Mouse (Mus musculus): Measurements from ENCODE around the gene Nanp. TPM values are rescaled to one million over a fixed set of nuclear protein-coding genes. Genes with fewer than 3 reads are reported as not detected.

The Nanp gene
- total RNA-seq (2017): 17.9 and 18.4 TPM in 2 replicates

GRCm38 (mm10) chr2:151039232-151039695 lies at the start of gene Nanp, which contains the start of gene Ninl:
Nanp (minus strand) TSS chr2:151039398.
Ninl (minus strand) TSS chr2:151039382.
- ATAC-seq (replicated peaks in 1 of 2; ENCODE audit: insufficient read depth in 1 of 2, low FRiP score in 2 of 2, low TSS enrichment in 1 of 2, low read depth in 1 of 2, poor library complexity in 2 of 2, severe bottlenecking in 2 of 2): peak; percentile 92 to 93

GRCm38 (mm10) chr2:151056637-151057036 lies 17.4 kb upstream of the Nanp start:
- no peak for ATAC-seq (replicated peaks in 1 of 2; ENCODE audit: insufficient read depth in 1 of 2, low FRiP score in 2 of 2, low TSS enrichment in 1 of 2, low read depth in 1 of 2, poor library complexity in 2 of 2, severe bottlenecking in 2 of 2)

GRCm38 (mm10) chr2:151040411-151040810 lies 1.2 kb upstream of the Nanp start:
- ATAC-seq (replicated peaks in 1 of 2; ENCODE audit: insufficient read depth in 1 of 2, low FRiP score in 2 of 2, low TSS enrichment in 1 of 2, low read depth in 1 of 2, poor library complexity in 2 of 2, severe bottlenecking in 2 of 2): no peak

- ATAC-seq (replicated peaks in 1 of 2; ENCODE audit: insufficient read depth in 1 of 2, low FRiP score in 2 of 2, low TSS enrichment in 1 of 2, low read depth in 1 of 2, poor library complexity in 2 of 2, severe bottlenecking in 2 of 2): peak; percentile 6 to 33
Measured at GRCm38 (mm10) chr2:151039726-151040125, 528 bp upstream of the Nanp start.

GRCm38 (mm10) chr2:151038811-151039222 lies 381 bp downstream of the Nanp start:
- peak; percentile 58 for ATAC-seq (replicated peaks in 1 of 2; ENCODE audit: insufficient read depth in 1 of 2, low FRiP score in 2 of 2, low TSS enrichment in 1 of 2, low read depth in 1 of 2, poor library complexity in 2 of 2, severe bottlenecking in 2 of 2)

- peak in 1 of 2 experiments; percentile 33; a peak in 1 of 4 replicates for ATAC-seq (replicated peaks in 1 of 2; ENCODE audit: insufficient read depth in 1 of 2, low FRiP score in 2 of 2, low TSS enrichment in 1 of 2, low read depth in 1 of 2, poor library complexity in 2 of 2, severe bottlenecking in 2 of 2)
Measured at GRCm38 (mm10) chr2:151037876-151038552, 1.2 kb downstream of the Nanp start.

GRCm38 (mm10) chr2:151037292-151037691 lies 1.9 kb downstream of the Nanp start:
- no peak for ATAC-seq (replicated peaks in 1 of 2; ENCODE audit: insufficient read depth in 1 of 2, low FRiP score in 2 of 2, low TSS enrichment in 1 of 2, low read depth in 1 of 2, poor library complexity in 2 of 2, severe bottlenecking in 2 of 2)

- no peak for ATAC-seq (replicated peaks in 1 of 2; ENCODE audit: insufficient read depth in 1 of 2, low FRiP score in 2 of 2, low TSS enrichment in 1 of 2, low read depth in 1 of 2, poor library complexity in 2 of 2, severe bottlenecking in 2 of 2)
Measured at GRCm38 (mm10) chr2:151036721-151037120, 2.5 kb downstream of the Nanp start.

- ATAC-seq (replicated peaks in 1 of 2; ENCODE audit: insufficient read depth in 1 of 2, low FRiP score in 2 of 2, low TSS enrichment in 1 of 2, low read depth in 1 of 2, poor library complexity in 2 of 2, severe bottlenecking in 2 of 2): no peak
Measured at GRCm38 (mm10) chr2:151034435-151034834, 4.8 kb downstream of the Nanp start.

- ATAC-seq (replicated peaks in 1 of 2; ENCODE audit: insufficient read depth in 1 of 2, low FRiP score in 2 of 2, low TSS enrichment in 1 of 2, low read depth in 1 of 2, poor library complexity in 2 of 2, severe bottlenecking in 2 of 2): no peak
Measured at GRCm38 (mm10) chr2:151021158-151021557, 18.0 kb downstream of the Nanp start.

GRCm38 (mm10) chr2:151015316-151015715 lies 23.9 kb downstream of the Nanp start:
- no peak for ATAC-seq (replicated peaks in 1 of 2; ENCODE audit: insufficient read depth in 1 of 2, low FRiP score in 2 of 2, low TSS enrichment in 1 of 2, low read depth in 1 of 2, poor library complexity in 2 of 2, severe bottlenecking in 2 of 2)

- no peak for ATAC-seq (replicated peaks in 1 of 2; ENCODE audit: insufficient read depth in 1 of 2, low FRiP score in 2 of 2, low TSS enrichment in 1 of 2, low read depth in 1 of 2, poor library complexity in 2 of 2, severe bottlenecking in 2 of 2)
Measured at GRCm38 (mm10) chr2:151011273-151011672, 27.9 kb downstream of the Nanp start.

- no peak for ATAC-seq (replicated peaks in 1 of 2; ENCODE audit: insufficient read depth in 1 of 2, low FRiP score in 2 of 2, low TSS enrichment in 1 of 2, low read depth in 1 of 2, poor library complexity in 2 of 2, severe bottlenecking in 2 of 2)
Measured at GRCm38 (mm10) chr2:151009515-151010085, 29.6 kb downstream of the Nanp start.

GRCm38 (mm10) chr2:151008939-151009509 lies 30.2 kb downstream of the Nanp start:
- ATAC-seq (replicated peaks in 1 of 2; ENCODE audit: insufficient read depth in 1 of 2, low FRiP score in 2 of 2, low TSS enrichment in 1 of 2, low read depth in 1 of 2, poor library complexity in 2 of 2, severe bottlenecking in 2 of 2): peak; percentile 62 to 76

- ATAC-seq (replicated peaks in 1 of 2; ENCODE audit: insufficient read depth in 1 of 2, low FRiP score in 2 of 2, low TSS enrichment in 1 of 2, low read depth in 1 of 2, poor library complexity in 2 of 2, severe bottlenecking in 2 of 2): peak; percentile 22 to 30; a peak in 2 of 4 replicates
Measured at GRCm38 (mm10) chr2:151008517-151008932, 30.7 kb downstream of the Nanp start.

- ATAC-seq (replicated peaks in 1 of 2; ENCODE audit: insufficient read depth in 1 of 2, low FRiP score in 2 of 2, low TSS enrichment in 1 of 2, low read depth in 1 of 2, poor library complexity in 2 of 2, severe bottlenecking in 2 of 2): no peak
Measured at GRCm38 (mm10) chr2:151008006-151008405, 31.2 kb downstream of the Nanp start.

GRCm38 (mm10) chr2:151006281-151006945 lies 32.8 kb downstream of the Nanp start:
- ATAC-seq (replicated peaks in 1 of 2; ENCODE audit: insufficient read depth in 1 of 2, low FRiP score in 2 of 2, low TSS enrichment in 1 of 2, low read depth in 1 of 2, poor library complexity in 2 of 2, severe bottlenecking in 2 of 2): no peak

- ATAC-seq (replicated peaks in 1 of 2; ENCODE audit: insufficient read depth in 1 of 2, low FRiP score in 2 of 2, low TSS enrichment in 1 of 2, low read depth in 1 of 2, poor library complexity in 2 of 2, severe bottlenecking in 2 of 2): no peak
Measured at GRCm38 (mm10) chr2:151004390-151004789, 34.8 kb downstream of the Nanp start.

Data from hematopoietic stem cell, adult 5-6 weeks (primary cell).